Mouse (Mus musculus): ENCODE measurements at regions not wholly inside any gene's neighbourhood (a gene's known extent, or its start where the extent isn't known, plus 50 kb on each side); places are given as distances from the start of the nearest gene placed in this dataset.

DNA sequence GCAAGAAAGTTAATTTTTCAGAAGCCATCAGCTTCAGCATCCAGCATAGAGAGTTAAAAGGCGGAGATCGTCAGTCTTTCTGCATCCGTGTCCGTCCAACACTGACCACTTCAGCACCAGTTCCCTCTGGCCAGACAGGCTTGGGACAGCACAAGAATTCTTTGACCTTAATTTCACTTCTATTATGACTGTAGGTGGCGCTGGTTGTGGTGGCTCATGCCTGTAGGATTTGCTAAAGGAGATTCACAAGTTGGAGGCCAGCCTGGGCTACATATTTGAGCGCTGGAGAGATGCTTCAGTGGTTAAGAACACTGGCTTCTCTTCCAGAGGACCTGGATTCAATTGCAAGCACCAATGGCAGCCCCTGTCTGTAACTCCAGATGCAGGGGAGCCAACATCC is 66.0 kb downstream of the Amer2 start:
- DNase-seq (ENCODE audit: extremely low spot score, low spot score): no peak

DNA sequence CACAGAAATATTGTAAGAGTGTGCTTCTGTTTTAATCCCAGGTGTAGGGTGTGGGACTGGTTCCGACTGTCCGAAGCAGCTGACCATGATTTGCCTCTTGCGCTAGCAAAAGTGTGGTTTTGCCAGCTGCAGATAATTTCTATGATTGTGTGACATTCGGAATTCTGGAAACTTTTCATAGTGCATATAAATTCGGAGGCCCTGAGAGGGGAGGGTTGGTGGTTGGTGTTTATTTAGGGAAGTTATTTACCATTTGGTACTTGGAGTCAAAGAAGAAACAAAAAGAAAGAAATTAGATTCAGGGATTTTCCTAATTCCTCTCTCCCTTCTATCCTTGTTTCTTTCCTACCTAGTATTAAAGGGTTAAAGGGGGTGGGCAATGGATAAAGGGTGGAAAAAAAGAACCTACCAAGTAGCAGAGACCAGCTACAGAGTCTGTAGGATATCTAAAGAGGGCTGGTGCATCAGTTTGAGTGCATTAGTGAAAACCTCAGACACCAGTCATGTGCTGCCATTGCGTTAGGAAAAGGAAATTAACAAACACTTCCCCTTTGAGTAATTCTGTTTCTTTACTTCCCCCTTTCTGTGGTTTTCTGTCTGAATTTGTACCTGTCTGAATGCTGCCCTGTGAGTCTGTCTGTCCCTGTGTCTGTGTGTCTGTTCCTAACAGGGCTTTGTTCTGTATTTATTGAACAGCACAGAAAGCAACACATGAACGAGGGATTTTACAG is 70.9 kb downstream of the Amer2 start:
- no peak for DNase-seq (ENCODE audit: extremely low spot score, low spot score)

- DNase-seq (ENCODE audit: extremely low spot score, low spot score): no peak
These were observed 71.5 kb downstream of the Amer2 start for GRCm38 (mm10) chr14:60444552-60444937.

GRCm38 (mm10) chr14:60446037-60446436 is 73.0 kb downstream of the Amer2 start:
- DNase-seq (ENCODE audit: extremely low spot score, low spot score): no peak

- no peak for DNase-seq (ENCODE audit: extremely low spot score, low spot score)
These were observed 78.2 kb downstream of the Amer2 start for GRCm38 (mm10) chr14:60451216-60451615.

- no peak for DNase-seq (ENCODE audit: extremely low spot score, low spot score)
These were observed 78.6 kb downstream of the Amer2 start for GRCm38 (mm10) chr14:60451684-60452083.

DNA sequence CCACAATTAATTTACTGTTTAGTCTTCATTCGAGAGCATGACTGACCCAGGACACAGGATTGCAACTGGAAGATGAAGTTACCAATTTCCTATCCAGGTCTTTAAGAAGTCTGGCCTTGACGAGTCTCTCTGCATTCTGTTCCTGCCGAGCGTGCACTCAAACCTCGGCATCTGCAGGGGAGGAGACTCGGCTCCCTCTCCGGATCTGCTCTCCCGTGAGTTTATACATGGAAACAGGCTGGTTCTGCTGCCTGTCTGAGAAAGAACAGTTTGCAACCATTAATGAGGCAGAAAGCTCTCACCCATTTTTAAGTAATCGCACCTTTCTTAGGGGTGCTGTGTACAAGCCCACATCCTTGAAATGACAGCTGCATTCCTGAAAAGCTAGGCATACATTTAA is 83.7 kb downstream of the Amer2 start:
- DNase-seq (ENCODE audit: extremely low spot score, low spot score): no peak

GRCm38 (mm10) chr14:60484996-60485888 is 112.2 kb downstream of the Amer2 start:
- DNase-seq (ENCODE audit: extremely low spot score, low spot score): peak; percentile 87

- DNase-seq (ENCODE audit: extremely low spot score, low spot score): no peak
These were observed 112.8 kb downstream of the Amer2 start for GRCm38 (mm10) chr14:60485889-60486274.

- DNase-seq (ENCODE audit: extremely low spot score, low spot score): peak; percentile 27
These were observed 113.3 kb downstream of the Amer2 start for GRCm38 (mm10) chr14:60486278-60486935.

DNA sequence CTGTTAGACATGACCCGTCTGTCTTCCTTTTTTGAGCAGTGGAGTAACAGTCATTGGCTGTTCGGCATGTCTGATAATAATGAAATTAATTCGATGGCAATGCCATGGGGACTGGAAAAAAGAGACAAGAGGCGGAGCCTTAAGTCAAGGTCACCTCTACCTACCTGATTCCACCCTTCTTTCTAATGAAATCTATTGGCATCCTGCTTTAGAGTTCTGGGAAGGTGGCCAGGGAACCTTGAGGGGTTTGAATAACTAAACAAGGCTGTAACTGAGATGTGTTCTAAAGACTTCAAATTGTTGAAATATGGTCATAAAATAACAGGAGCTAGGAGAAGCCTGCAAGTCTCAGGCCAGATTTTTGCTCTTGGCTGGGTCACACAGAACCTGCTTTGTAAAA is 116.1 kb downstream of the Amer2 start:
- no peak for DNase-seq (ENCODE audit: extremely low spot score, low spot score)

- no peak for DNase-seq (ENCODE audit: extremely low spot score, low spot score)
These were observed 117.8 kb downstream of the Amer2 start for GRCm38 (mm10) chr14:60490886-60491285.

DNA sequence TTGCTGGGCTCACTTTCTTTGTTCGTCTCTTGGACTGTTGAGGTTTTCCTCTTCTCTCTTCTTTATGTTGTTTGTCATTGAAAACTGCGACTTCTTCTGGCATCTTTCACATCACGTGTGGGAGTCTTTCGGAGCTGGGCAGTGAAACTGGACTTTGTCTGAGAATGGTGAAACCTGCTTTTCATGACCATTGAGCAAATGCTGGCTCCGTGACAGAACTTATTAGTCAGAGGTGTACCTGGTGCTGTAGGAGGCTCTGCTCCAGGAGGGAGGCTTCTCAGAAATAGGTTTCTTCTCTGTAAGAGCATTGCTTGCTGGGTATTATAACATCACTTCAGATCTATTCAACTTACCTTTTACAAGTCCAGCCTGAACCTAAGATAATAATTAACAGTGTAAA is 122.4 kb downstream of the Amer2 start:
- no peak for DNase-seq (ENCODE audit: extremely low spot score, low spot score)

- no peak for DNase-seq (ENCODE audit: extremely low spot score, low spot score)
These were observed 129.5 kb downstream of the Amer2 start for GRCm38 (mm10) chr14:60502552-60502951.

- DNase-seq (ENCODE audit: extremely low spot score, low spot score): no peak
These were observed 128.7 kb upstream of the Spata13 start for GRCm38 (mm10) chr14:60505066-60505465.

GRCm38 (mm10) chr14:60506296-60506695 is 127.5 kb upstream of the Spata13 start:
- DNase-seq (ENCODE audit: extremely low spot score, low spot score): no peak

DNA sequence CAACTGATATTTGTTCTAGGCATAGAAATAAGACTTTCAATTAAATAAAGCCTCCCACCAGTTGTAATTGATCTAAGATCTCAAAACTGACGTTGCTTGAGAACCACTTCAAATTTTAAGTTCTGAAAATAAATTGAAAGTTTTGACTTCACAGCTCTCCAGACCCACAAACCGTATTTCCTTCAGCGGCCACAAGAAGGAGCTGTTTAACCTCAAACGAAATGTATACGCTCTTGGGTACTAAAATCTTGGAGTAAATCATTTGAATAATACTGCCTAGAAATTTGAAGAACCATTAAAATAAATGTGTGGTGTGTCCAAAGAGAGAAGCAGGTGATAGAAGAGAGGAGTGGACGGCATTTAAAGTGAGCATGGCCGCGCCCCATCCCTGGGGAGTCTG is 120.2 kb upstream of the Spata13 start:
- DNase-seq (ENCODE audit: extremely low spot score, low spot score): peak; percentile 47

- no peak for DNase-seq (ENCODE audit: extremely low spot score, low spot score)
These were observed 118.6 kb upstream of the Spata13 start for GRCm38 (mm10) chr14:60515094-60515786.

DNA sequence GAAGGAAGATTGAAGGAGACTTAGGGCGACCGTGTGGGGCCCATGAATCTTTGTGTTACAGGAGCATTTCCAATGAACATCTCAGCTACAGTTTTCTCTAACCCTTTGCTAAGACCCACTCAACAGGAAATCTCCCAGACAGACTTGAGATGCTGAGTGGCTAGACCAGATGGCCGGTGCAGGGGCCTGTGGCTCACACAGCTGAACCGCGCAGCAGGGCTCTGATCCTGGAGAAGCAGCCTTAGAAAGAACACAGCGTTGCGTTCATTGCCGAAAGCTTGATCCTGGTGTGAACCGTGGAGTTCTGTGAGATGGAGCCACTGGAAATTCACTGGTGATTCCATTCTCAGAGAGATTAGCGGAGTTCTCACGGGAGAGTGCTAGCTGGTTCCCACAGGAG is 115.9 kb upstream of the Spata13 start:
- DNase-seq (ENCODE audit: extremely low spot score, low spot score): no peak

DNA sequence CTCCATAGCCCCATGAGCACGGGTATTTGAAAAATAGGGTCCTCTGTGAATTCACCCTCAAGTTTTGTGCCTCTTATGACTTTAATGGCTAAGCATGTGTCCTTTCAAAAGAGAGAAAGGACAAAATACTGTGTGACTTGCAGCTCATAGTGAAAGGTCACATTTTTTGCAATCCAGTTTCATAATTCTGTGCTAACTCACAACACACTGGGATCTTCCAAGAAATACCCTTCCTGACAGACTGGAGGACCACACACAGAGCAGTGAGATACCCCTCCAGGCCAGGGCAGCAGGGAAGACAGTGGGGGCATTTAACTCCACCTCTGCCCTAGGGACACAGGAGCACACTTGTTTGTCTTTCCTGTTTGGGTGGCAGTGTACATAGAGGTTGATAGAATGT is 110.8 kb upstream of the Spata13 start:
- no peak for DNase-seq (ENCODE audit: extremely low spot score, low spot score)

GRCm38 (mm10) chr14:60524869-60525268 is 108.9 kb upstream of the Spata13 start:
- DNase-seq (ENCODE audit: extremely low spot score, low spot score): no peak

Data from neural tube, embryonic 10.5 days (tissue).